Mouse (Mus musculus) kidney, postnatal 0 days (tissue): ENCODE data around the gene Rer1. TPM values are rescaled to one million over a fixed set of nuclear protein-coding genes. Genes with fewer than 3 reads are reported as not detected.
"Not testable (repeated sequence)": the region's sequence is repeated elsewhere in the genome, so short reads cannot be mapped to it uniquely, and the experiment has no call there.

Experiments used
- ATAC-seq: fragments of 200-750 bp; cut with Nextera tagmentation; replicated peaks from 2 replicates; pipeline ENCODE4 v1.8.0; 2017; ENCODE audit warnings: low read depth, moderate number of reproducible peaks, moderate TSS enrichment, moderate library complexity; ENCODE audit not compliant: low FRiP score
- DNase-seq: peaks from one replicate; pipeline ENCODE4 v3.0.0-alpha.2; 2016; ENCODE audit warnings: low spot score
- H3K27ac ChIP-seq: fragments of 300-500 bp; sonication (generic); 2 replicates; pipeline ENCODE4 v1.5.1; 2014; ENCODE audit warnings: mild to moderate bottlenecking
- H3K27me3 ChIP-seq: fragments of 300-500 bp; sonication (generic); 2 replicates; pipeline ENCODE4 v1.6.1; 2014; ENCODE audit warnings: low read length, mixed read lengths; ENCODE audit not compliant: insufficient read depth
- H3K36me3 ChIP-seq: fragments of 300-500 bp; sonication (generic); 2 replicates; pipeline ENCODE4 v1.6.1; 2014; ENCODE audit warnings: low read length, mixed read lengths; ENCODE audit not compliant: insufficient read depth
- H3K4me1 ChIP-seq: fragments of 300-500 bp; sonication (generic); replicated peaks from 2 replicates; pipeline ENCODE4 v1.6.1; 2014; ENCODE audit warnings: antibody characterized with exemption, low read length, mixed read lengths; ENCODE audit not compliant: insufficient read depth
- H3K4me2 ChIP-seq: fragments of 300-500 bp; sonication (generic); 2 replicates; pipeline ENCODE4 v1.6.1; 2014; ENCODE audit warnings: mild to moderate bottlenecking, low read length, moderate library complexity, mixed read lengths
- H3K4me3 ChIP-seq: fragments of 300-500 bp; sonication (generic); replicated peaks from 2 replicates; pipeline ENCODE4 v1.5.1; 2014; ENCODE audit warnings: low read depth, low read length
- H3K9ac ChIP-seq: fragments of 300-500 bp; sonication (generic); 2 replicates; pipeline ENCODE4 v1.6.1; 2014; ENCODE audit warnings: low read depth, low read length
- H3K9me3 ChIP-seq: fragments of 300-500 bp; sonication (generic); replicated peaks from 2 replicates; pipeline ENCODE4 v1.6.1; 2016; ENCODE audit warnings: low read length, inconsistent platforms, mixed read lengths
- CTCF ChIP-seq: IDR thresholded peaks from 2 replicates; pipeline ENCODE4 v1.5.1; 2016; ENCODE audit warnings: antibody characterized with exemption, low read depth, mild to moderate bottlenecking, moderate library complexity
- WGBS: fragments of 180-500 bp; shearing (Covaris S2); extraction: QIAGEN DNeasy Blood & Tissue Kit; methylation state at CpG from one replicate; pipeline ENCODE4 v1.1.7; 2014; 5-methylcytosine and 5-hydroxymethylcytosine counted together
- polyA plus RNA-seq: library from polyadenylated mRNA; unstranded; fragments of >200 nt; fragmentation: Nextera tagmentation; extraction: Ambion mirVana; gene quantifications from 2 replicates; pipeline ENCODE4 v1.2.1, GENCODE M21; 2015

Gene Rer1
- polyA plus RNA-seq, 1 experiment from 2014 or later = 194 TPM

DNA sequence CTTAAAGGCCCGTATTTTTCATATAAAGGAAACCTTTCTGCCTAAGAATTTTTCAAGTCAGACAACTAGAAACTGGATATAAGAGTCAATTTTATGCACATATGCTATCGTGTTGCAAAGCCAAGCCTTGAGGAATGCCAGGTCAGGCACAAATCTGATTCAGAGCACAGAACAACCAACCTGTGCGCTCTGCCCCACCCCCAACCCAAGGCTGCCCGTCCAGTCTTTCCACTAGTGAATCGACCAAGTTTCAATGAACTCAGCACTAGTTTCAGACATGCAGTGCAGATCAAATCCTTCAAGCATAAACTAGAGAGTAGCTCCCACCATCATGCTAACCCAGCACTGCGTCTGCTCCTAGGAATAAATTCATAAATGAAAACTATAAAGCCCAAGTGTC, 6.5 kb downstream of the Rer1 start:
- Histone ChIP-seq H3K9ac (no peak overlapping the region), H3K36me3 (peaks cover 43% of the 10 kb centered on the region), H3K4me1 (peaks cover 6% of the 10 kb centered on the region; the same call in 1 of the 2 replicates), H3K4me3 (no peak overlapping the region), H3K9me3 (no peaks in the 10 kb centered on the region), H3K27me3 (no peaks in the 10 kb centered on the region), H3K27ac (no peak overlapping the region), H3K4me2 (no peak overlapping the region)
- DNase-seq (no peak), ATAC-seq (no peak)
- WGBS = 71% methylated on average over 6 of the region's 6 CpGs
- TF ChIP-seq CTCF = no peak

GRCm38 (mm10) chr4:155078808-155079207, 7.4 kb downstream of the Rer1 start:
- not testable (repeated sequence) for H3K27ac ChIP-seq, ATAC-seq, H3K9ac ChIP-seq, H3K27me3 ChIP-seq, H3K4me1 ChIP-seq, H3K4me2 ChIP-seq, H3K4me3 ChIP-seq, DNase-seq, H3K9me3 ChIP-seq
- 86% methylated on average over 10 of the region's 10 CpGs for WGBS
- H3K36me3 ChIP-seq = peaks cover 50% of the 10 kb centered on the region

GRCm38 (mm10) chr4:155076677-155077076, 9.5 kb downstream of the Rer1 start:
- Histone ChIP-seq H3K36me3 (peaks cover 62% of the 10 kb centered on the region), H3K4me2 (no peak overlapping the region), H3K27me3 (no peaks in the 10 kb centered on the region), H3K27ac (no peak overlapping the region), H3K9ac (no peak overlapping the region), H3K4me1 (no peaks in the 10 kb centered on the region), H3K9me3 (no peaks in the 10 kb centered on the region), H3K4me3 (no peak overlapping the region)
- ATAC-seq (no peak), DNase-seq (no peak)
- no peak for TF ChIP-seq CTCF
- WGBS = 62% methylated on average over 9 of the region's 9 CpGs

GRCm38 (mm10) chr4:155075813-155076212, 10.4 kb downstream of the Rer1 start:
- TF ChIP-seq CTCF = no peak
- no peak for DNase-seq
- H3K9ac ChIP-seq = no peak overlapping the region
- H3K9me3 ChIP-seq = no peaks in the 10 kb centered on the region
- no peak overlapping the region for H3K27ac ChIP-seq
- H3K36me3 ChIP-seq = peaks cover 66% of the 10 kb centered on the region
- no peak overlapping the region for H3K4me2 ChIP-seq
- no peak for ATAC-seq
- H3K4me1 ChIP-seq = no peaks in the 10 kb centered on the region
- H3K27me3 ChIP-seq = no peaks in the 10 kb centered on the region
- WGBS = 88% methylated on average over 2 of the region's 2 CpGs
- H3K4me3 ChIP-seq = no peak overlapping the region

DNA sequence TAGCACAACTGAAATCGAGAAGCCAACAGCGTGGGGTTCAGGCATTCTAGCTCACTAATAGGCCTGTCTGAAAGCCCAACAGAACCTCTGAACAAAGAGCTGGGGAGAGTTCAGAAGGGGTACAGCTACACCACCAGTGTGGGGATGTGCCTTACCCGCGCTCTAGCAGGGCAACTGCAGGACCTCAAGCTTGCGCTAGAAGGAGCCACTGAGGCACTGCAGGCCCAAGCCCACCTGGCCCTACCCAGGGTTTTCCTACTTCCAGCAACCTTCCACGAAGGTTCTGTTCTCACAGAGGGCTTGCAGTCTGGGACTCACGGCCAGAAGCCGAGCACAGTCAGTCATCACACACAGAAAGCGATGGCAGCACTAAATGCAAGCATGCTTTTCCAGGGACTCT, 11.0 kb downstream of the Rer1 start:
- no peaks in the 10 kb centered on the region for H3K9me3 ChIP-seq
- H3K4me1 ChIP-seq = no peaks in the 10 kb centered on the region
- 89% methylated on average over 9 of the region's 9 CpGs for WGBS
- DNase-seq = no peak
- no peaks in the 10 kb centered on the region for H3K27me3 ChIP-seq
- no peak for ATAC-seq
- H3K4me2 ChIP-seq = no peak overlapping the region
- H3K9ac ChIP-seq = no peak overlapping the region
- no peak; the same call in 1 of the 2 replicates for TF ChIP-seq CTCF
- no peak overlapping the region for H3K4me3 ChIP-seq
- H3K27ac ChIP-seq = no peak overlapping the region
- peaks cover 69% of the 10 kb centered on the region for H3K36me3 ChIP-seq

- Histone ChIP-seq H3K4me2 (no peak overlapping the region), H3K4me1 (no peaks in the 10 kb centered on the region), H3K9ac (no peak overlapping the region), H3K27me3 (no peaks in the 10 kb centered on the region), H3K36me3 (peaks cover 68% of the 10 kb centered on the region), H3K4me3 (no peak overlapping the region), H3K27ac (no peak overlapping the region), H3K9me3 (no peaks in the 10 kb centered on the region)
- WGBS = 64% methylated on average over 9 of the region's 9 CpGs
- TF ChIP-seq CTCF = no peak
- no peak for DNase-seq
- no peak for ATAC-seq
Observed at GRCm38 (mm10) chr4:155074418-155074817, 11.8 kb downstream of the Rer1 start.

GRCm38 (mm10) chr4:155070921-155071320, 15.3 kb downstream of the Rer1 start:
- WGBS = 77% methylated on average over 5 of the region's 5 CpGs
- Histone ChIP-seq H3K27me3 (no peaks in the 10 kb centered on the region), H3K4me3 (no peak overlapping the region), H3K27ac (0 out of 2 replicates have a peak overlapping the region, but pooled peaks have one; percentile 42), H3K9me3 (no peaks in the 10 kb centered on the region), H3K36me3 (peaks cover 50% of the 10 kb centered on the region), H3K4me1 (peaks cover 9% of the 10 kb centered on the region), H3K9ac (no peak overlapping the region), H3K4me2 (no peak overlapping the region)
- ATAC-seq = no peak
- TF ChIP-seq CTCF = no peak
- no peak for DNase-seq
